Mouse (Mus musculus): Measurements from ENCODE around the gene Tpcn2. TPM values are rescaled to one million over a fixed set of nuclear protein-coding genes. Genes with fewer than 3 reads are reported as not detected.

The Tpcn2 gene
- total and polyA plus RNA-seq, 3 experiments = 3.7 to 7.3 (median 7.2) TPM

DNA sequence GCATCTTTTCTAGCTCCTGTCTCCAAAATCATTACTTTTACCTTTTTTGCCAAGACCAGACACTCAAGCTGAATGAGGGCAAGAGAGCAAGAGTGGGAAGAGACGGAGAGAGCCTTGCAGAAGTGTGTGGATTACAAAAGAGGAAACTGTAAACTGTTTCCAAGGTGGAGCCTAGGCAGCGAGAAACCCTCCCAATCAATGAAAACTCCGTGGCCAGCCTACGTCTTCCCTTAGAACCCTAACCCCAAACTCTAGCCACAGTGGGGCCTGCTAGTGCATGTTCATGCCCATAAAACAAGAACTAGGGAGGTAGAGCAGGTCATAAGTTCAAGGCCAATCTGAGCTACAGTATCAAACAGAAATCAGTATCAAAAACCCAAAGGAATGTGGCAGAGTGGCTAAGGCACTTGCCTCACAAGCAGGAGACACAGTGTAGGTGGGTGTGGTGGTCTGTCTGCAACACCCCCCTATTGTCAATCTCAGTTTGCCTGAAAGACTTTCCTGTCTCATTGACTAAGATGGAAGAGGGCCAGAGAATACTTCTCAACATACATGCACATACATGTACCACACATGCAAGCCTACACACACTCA lies 73.2 kb downstream of the Tpcn2 start:
- Histone ChIP-seq H3K27ac (ENCODE audit: insufficient read depth, low read depth) (no peak overlapping the region), H3K79me2 (replicated peaks; ENCODE audit: control insufficient read depth, extremely low read depth, insufficient read depth, poor library complexity, severe bottlenecking) (no peaks in the 10 kb centered on the region), H3K4me1 (ENCODE audit: control insufficient read depth in 1 of 2, insufficient read depth in 2 of 2) (no peaks in the 10 kb centered on the region), H3K4me3 (replicated peaks in 1 of 3; ENCODE audit: low read depth in 2 of 3, low read length in 2 of 3, poor library complexity in 1 of 3) (no peak overlapping the region), H3K36me3 (replicated peaks in 1 of 2; ENCODE audit: control insufficient read depth in 1 of 2, insufficient read depth in 1 of 2, low read length in 1 of 2) (no peaks in the 10 kb centered on the region), H3K27me3 (replicated peaks) (peaks cover 88% of the 10 kb centered on the region), H3K4me2 (ENCODE audit: insufficient read depth, low read depth, poor library complexity, severe bottlenecking) (no peak overlapping the region), H3K9me3 (replicated peaks; ENCODE audit: low read length) (no peaks in the 10 kb centered on the region), H3K9ac (ENCODE audit: insufficient read depth, low read depth) (no peak overlapping the region)
- TF ChIP-seq MYC (IDR thresholded peaks at IDR 0.05; ENCODE audit: low read depth, low read length) = no peak
- TF ChIP-seq ZKSCAN1 (IDR thresholded peaks at IDR 0.05; ENCODE audit: borderline replicate concordance, low read depth, low read length) = no peak
- TF ChIP-seq UBTF (IDR thresholded peaks at IDR 0.05; ENCODE audit: low read depth, low read length) = no peak
- no peak for TF ChIP-seq USF1 (IDR thresholded peaks at IDR 0.05; ENCODE audit: low read depth, low read length)
- no peak for TF ChIP-seq BHLHE40 (IDR thresholded peaks at IDR 0.05; ENCODE audit: low read depth, low read length)
- TF ChIP-seq KAT2A (IDR thresholded peaks at IDR 0.05; ENCODE audit: insufficient replicate concordance, low read length) = no peak
- TF ChIP-seq MEF2A (IDR thresholded peaks at IDR 0.05; ENCODE audit: borderline replicate concordance, low read depth, low read length) = no peak
- no peak for TF ChIP-seq MAFK (IDR thresholded peaks at IDR 0.05; ENCODE audit: insufficient replicate concordance, low read length)
- no peak for TF ChIP-seq TCF12 (IDR thresholded peaks at IDR 0.05; ENCODE audit: low read depth, low read length)
- TF ChIP-seq POLR2A (IDR thresholded peaks at IDR 0.05; ENCODE audit: low read depth, low read length) = no peak
- no peak for TF ChIP-seq HCFC1 (IDR thresholded peaks at IDR 0.05; ENCODE audit: low read depth, low read length)
- TF ChIP-seq POLR2AphosphoS2 (IDR thresholded peaks at IDR 0.05; ENCODE audit: low read depth, low read length) = no peak
- no peak for TF ChIP-seq E2F4 (IDR thresholded peaks at IDR 0.05; ENCODE audit: insufficient replicate concordance, low read depth, low read length)
- TF ChIP-seq SIN3A (IDR thresholded peaks at IDR 0.05; ENCODE audit: low read length) = no peak
- TF ChIP-seq RCOR1 (conservative IDR thresholded peaks at IDR 0.05; ENCODE audit: low read depth, low read length) = no peak
- no peak for TF ChIP-seq MAZ (IDR thresholded peaks at IDR 0.05; ENCODE audit: low read depth, low read length)
- no peak for TF ChIP-seq ZMIZ1 (IDR thresholded peaks at IDR 0.05; ENCODE audit: low read depth, low read length)
- no peak for TF ChIP-seq GABPA (IDR thresholded peaks at IDR 0.05; ENCODE audit: insufficient replicate concordance, low read depth, low read length)
- no peak for TF ChIP-seq JUND (conservative IDR thresholded peaks at IDR 0.05; ENCODE audit: low read depth, low read length)
- dilution Hi-C loops (cut with MboI; ENCODE audit: extremely low pct_ligation_motif_present, extremely low pct_unique_long_range_greater_than_20kb, low sequenced_read_pairs) (no loop called here), in situ Hi-C loops (cut with MboI; ENCODE audit: low pct_ligation_motif_present, low pct_unique_long_range_greater_than_20kb, low sequenced_read_pairs) (no loop called here)
- no peak for DNase-seq (ENCODE audit: extremely low read depth)

DNA sequence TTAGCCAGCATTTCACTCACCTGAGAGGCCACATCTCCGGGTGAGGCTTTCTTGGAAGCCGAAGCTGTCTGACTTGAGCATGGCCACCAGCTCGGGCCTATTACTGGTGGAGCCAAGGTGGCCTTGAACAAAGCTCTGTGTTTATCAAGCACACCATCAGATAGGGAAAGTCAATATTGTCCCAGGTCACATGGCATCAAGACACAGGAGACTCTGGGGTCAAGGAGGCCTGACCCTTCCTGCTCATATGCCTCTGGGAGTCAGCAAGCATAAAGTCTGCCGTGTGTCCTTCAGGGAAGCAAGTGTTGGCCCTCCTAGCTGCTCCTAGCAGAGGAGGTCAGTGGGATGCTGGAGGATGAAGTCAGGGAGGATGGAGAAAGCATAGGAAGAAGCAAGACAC lies 75.8 kb downstream of the Tpcn2 start, which contains the start of gene 1810010D01Rik:
Gene 1810010D01Rik, minus strand, starts transcription at position 114 of the 400 bp plus-strand sequence.
- no peak within 1 kb of the TSS for H3K4me2 ChIP-seq (ENCODE audit: insufficient read depth, low read depth, poor library complexity, severe bottlenecking)
- H3K4me1 ChIP-seq (ENCODE audit: control insufficient read depth in 1 of 2, insufficient read depth in 2 of 2) = no peaks in the 10 kb centered on the region
- no peak for TF ChIP-seq ZC3H11A (IDR thresholded peaks at IDR 0.05; ENCODE audit: low read depth, low read length)
- no peak for TF ChIP-seq BHLHE40 (IDR thresholded peaks at IDR 0.05; ENCODE audit: low read depth, low read length)
- no peak for TF ChIP-seq ZNF384 (IDR thresholded peaks at IDR 0.05; ENCODE audit: low read depth, low read length)
- no peak for TF ChIP-seq CHD1 (IDR thresholded peaks at IDR 0.05; ENCODE audit: low read depth, low read length)
- no peak for TF ChIP-seq ELF1 (IDR thresholded peaks at IDR 0.05; ENCODE audit: low read depth, low read length)
- no peak for TF ChIP-seq MEF2A (IDR thresholded peaks at IDR 0.05; ENCODE audit: borderline replicate concordance, low read depth, low read length)
- TF ChIP-seq CTCF (conservative IDR thresholded peaks at IDR 0.05 in 1 of 2, IDR thresholded peaks at IDR 0.05 in 1 of 2; ENCODE audit: low read depth in 2 of 2, low read length in 2 of 2) = no peak
- no peak for TF ChIP-seq JUN (IDR thresholded peaks at IDR 0.05; ENCODE audit: insufficient read depth, low read depth, low read length)
- TF ChIP-seq EP300 (IDR thresholded peaks at IDR 0.05; ENCODE audit: low read length) = no peak
- TF ChIP-seq KAT2A (IDR thresholded peaks at IDR 0.05; ENCODE audit: insufficient replicate concordance, low read length) = no peak
- TF ChIP-seq POLR2AphosphoS2 (IDR thresholded peaks at IDR 0.05; ENCODE audit: low read depth, low read length) = no peak
- TF ChIP-seq POLR2A (IDR thresholded peaks at IDR 0.05; ENCODE audit: low read depth, low read length) = no peak
- no peak for TF ChIP-seq USF2 (conservative IDR thresholded peaks at IDR 0.05; ENCODE audit: low read depth, low read length)
- TF ChIP-seq RAD21 (IDR thresholded peaks at IDR 0.05; ENCODE audit: low read depth, low read length) = no peak
- no peak for TF ChIP-seq NRF1 (IDR thresholded peaks at IDR 0.05; ENCODE audit: low read depth, low read length)
- TF ChIP-seq ZKSCAN1 (IDR thresholded peaks at IDR 0.05; ENCODE audit: borderline replicate concordance, low read depth, low read length) = no peak
- no peak for TF ChIP-seq CHD2 (IDR thresholded peaks at IDR 0.05; ENCODE audit: low read length)
- no peak for TF ChIP-seq TCF12 (IDR thresholded peaks at IDR 0.05; ENCODE audit: low read depth, low read length)
- dilution Hi-C loops (cut with MboI; ENCODE audit: extremely low pct_ligation_motif_present, extremely low pct_unique_long_range_greater_than_20kb, low sequenced_read_pairs) = no loop called here
- no peaks in the 10 kb centered on the region for H3K36me3 ChIP-seq (replicated peaks in 1 of 2; ENCODE audit: control insufficient read depth in 1 of 2, insufficient read depth in 1 of 2, low read length in 1 of 2)
- no peak for DNase-seq (ENCODE audit: extremely low read depth)
- no peak within 1 kb of the TSS for H3K9ac ChIP-seq (ENCODE audit: insufficient read depth, low read depth)
- H3K9me3 ChIP-seq (replicated peaks; ENCODE audit: low read length) = no peaks in the 10 kb centered on the region
- H3K27ac ChIP-seq (ENCODE audit: insufficient read depth, low read depth) = no peak within 1 kb of the TSS
- H3K27me3 ChIP-seq (replicated peaks) = peaks cover 89% of the 10 kb centered on the region
- H3K4me3 ChIP-seq (replicated peaks in 1 of 3; ENCODE audit: low read depth in 2 of 3, low read length in 2 of 3, poor library complexity in 1 of 3) = no peak within 1 kb of the TSS
- no peaks in the 10 kb centered on the region for H3K79me2 ChIP-seq (replicated peaks; ENCODE audit: control insufficient read depth, extremely low read depth, insufficient read depth, poor library complexity, severe bottlenecking)
- in situ Hi-C loops (cut with MboI; ENCODE audit: low pct_ligation_motif_present, low pct_unique_long_range_greater_than_20kb, low sequenced_read_pairs) = no loop called here

Measured in CH12.LX (cell line).